Mouse (Mus musculus) lung, postnatal 14 days (tissue): ENCODE measurements around the gene Ndrg3.

Experiments used
- DNase-seq: peaks from one replicate; pipeline ENCODE4 v3.0.0; 2021

Ndrg3 gene

DNA sequence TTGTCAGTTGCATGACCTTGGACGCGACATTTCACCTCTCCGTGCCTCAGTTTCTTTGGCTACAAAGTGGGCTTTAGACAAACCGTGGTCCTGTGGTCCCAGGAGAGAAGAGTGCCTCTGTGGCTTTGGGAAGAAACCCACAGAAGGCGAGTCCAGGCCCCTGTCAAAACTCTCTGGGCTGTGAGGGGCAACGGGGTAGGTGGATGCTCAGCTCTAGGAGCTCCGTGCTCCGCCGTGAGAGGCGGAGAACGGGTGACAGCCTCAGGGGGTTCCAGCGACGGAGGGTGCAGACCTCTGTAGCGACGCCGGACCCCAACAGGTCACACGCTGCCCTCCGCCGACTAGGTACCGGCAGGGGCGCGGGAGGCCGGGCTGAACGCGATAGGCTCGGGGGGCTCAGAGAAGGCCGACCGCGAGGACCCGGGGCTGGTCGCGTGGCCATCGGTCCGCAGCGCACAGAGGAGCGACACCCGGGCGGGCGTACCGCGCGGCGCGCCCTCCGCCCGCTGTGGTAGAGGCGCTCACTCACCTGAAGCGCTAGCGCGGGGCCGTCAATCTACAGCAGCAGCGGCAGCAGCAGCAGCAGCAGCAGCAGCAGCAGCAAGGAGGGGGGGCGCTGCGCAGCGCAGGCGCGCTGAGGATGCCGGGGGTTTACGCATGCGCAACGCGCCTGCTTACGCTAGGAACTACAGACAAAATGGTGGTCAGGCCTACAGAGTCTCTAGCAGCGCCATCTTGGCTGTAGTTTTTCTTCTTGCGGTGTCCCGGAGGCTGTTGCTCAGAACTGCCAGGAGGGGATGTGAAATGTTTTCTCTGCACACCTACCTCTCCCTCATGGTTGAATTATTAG lies at the start of gene Ndrg3:
Gene Ndrg3, minus strand, starts transcription at position 587 of the 850 bp plus-strand sequence.
- peak; percentile 97 for DNase-seq

DNA sequence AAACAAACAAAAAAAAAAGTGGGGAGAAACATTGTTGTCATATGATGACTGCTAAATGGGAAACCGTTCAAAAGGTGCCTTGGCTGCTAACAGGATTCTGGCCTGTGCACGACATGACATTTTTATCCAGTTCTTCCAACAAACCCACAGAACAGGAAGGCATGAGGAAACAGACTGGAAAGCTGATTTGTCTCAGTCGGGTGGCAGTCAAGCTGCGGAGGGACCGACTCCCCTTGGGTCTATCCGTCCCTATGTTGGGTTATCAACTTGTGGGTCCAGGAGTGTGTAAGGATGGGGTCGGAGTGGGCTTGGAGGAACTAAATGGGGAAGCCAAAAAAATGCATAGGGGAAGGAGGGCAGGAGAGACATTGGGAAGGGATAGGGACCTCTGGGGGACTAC lies 49.6 kb upstream of the Ndrg3 start:
- DNase-seq, result no peak

DNA sequence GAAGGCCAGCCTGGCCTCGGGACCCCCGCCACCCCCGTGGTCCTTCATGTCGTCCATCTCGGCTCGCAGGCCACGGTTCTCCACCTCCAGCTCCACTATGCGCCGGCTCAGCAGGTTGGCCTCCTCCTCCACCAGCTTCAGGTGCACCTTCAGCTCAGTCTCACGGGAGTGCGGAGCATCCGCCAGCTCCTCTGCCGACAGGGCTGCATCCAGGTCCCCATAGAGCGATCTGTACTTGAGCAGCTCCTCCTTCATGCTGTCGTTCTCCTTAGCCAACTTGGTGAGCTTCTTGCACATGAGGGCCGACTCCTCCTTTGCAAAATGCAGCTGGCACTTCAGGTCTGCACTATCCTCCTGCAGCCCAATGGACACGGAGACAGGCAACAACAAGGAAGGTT lies 48.8 kb upstream of the Ndrg3 start:
- no peak for DNase-seq

DNA sequence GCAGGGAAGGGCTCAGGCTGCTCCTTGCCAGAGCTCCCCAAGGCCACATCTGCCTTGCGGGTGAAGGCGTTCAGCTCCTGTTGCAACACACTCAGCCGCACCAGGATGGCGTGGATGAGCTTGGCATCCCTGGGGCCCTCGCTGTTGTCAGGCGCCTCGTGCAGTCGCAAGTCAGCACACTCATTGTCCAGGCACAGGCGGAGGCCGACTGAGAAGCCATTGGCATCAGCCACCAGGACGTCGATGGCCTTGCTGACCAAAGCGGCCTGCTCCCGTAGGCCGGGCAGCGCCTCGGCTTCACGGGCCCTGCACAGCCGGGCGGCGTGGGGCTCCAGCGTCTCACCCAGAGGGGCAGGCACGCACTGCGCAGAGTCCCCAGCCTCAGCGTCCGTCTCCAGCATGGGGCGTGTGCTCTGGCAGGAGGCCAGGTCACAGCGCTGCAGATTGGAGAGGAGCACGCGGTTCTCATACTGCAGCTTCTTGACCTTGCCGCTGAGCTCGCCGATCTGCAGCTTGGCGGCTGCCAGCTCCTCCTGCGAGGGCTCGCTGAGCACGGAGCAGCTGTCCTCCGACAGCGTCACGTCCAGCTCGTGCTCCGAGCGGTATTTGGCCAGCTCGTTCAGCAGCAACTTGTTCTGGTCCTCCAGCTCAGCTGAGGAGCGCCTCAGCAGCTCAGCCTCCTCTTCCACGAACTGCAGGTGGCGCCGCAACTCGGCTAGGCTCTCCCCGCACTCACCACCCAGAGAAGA lies 48.2 kb upstream of the Ndrg3 start:
- peak; percentile 53 for DNase-seq

DNA sequence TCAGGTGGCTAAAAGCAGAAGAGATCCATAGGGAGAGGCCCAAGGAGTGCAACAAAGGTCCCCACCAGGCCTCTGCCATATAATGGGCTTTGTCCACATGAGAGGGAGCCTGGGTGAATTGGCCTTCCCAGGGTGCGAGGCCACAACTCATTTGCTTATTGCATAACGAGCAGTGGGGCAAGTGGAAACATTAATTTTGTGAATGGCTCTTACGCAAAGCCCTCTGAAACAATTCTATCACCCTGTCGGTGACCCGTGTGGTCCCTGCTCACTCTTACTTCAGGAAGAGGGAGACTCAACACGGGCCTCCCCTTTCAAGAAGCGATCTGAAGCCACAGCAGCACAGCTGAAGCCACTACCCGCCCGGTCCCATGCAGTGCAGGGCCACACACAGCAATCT lies 45.4 kb upstream of the Ndrg3 start:
- DNase-seq, result no peak

DNA sequence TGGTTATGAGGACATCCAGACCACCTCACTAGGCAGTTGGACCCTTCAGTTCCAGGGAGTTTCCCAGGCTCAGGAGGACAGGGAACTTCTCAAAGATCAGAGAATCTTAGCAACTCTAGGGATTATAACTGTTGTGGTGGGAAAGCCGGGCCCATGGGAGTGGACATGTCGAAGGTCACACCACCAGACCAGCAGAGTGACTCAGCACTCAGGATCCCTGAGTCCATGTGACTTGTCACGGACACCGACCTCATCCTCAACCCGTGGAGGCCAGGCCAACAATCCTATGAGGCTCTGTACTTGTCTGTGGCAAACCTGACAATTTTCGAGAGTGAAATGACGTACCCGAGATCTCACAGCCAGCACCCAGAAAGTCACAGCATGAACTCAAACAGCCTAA lies 44.5 kb upstream of the Ndrg3 start:
- no peak for DNase-seq

DNA sequence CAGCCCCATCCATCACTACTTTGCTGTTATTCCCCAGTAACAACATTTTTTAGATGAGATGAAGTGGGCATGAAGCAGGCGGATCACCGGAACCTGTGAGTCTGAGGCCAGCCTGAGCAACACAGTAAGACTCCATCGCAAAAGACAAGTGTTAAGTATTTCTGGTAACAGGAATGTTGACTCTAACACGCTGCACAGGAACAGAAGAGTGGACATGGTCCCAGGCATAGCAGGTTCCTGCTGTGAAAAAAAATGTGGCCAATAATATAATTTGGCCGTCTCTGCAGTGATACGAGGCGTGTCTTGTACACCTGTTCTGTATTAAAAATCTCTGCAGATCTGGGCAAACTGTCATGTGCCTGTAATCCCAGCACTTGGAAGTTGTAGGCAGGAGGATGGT lies 43.5 kb upstream of the Ndrg3 start:
- DNase-seq, result no peak

DNA sequence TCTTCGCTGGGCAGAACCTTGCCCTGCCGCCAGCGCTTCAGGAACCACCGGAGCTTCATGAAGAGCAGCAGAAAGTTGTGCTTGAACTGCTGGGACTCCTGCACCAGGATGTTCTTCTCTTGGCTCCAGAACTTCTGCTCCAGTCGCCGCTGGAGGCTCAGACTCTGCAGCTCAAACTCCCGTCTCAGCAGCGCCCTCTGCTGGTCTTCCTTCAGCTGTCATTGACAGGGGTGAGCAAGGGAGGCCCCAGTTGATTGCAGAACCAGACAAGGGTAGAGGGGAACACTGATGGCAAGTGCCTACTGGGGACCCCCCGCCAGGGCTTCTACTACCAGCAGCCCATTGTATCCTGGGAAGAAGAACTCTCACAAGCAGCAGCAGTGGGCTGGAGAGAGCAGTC lies 38.9 kb upstream of the Ndrg3 start:
- DNase-seq, result peak; percentile 94

DNA sequence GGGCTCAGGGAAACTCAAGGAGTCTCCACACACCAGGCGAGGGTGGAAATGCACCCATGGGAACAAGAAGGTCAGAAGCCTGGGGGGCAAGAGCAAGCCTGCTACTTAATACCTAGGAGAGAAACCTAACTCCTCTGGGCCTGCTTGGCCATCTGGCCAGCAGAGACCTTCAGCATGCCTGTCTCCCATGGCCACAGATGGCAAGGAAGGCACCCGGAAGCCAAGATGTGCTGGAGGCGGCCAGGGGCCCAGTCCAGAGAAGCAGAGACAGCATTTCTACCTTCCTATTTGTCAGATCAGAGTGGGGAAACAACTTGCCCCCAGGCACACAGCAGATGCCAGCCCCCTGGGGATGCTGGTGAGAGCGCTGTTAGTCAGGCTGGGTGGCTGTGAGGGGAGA lies 36.4 kb upstream of the Ndrg3 start:
- no peak for DNase-seq

DNA sequence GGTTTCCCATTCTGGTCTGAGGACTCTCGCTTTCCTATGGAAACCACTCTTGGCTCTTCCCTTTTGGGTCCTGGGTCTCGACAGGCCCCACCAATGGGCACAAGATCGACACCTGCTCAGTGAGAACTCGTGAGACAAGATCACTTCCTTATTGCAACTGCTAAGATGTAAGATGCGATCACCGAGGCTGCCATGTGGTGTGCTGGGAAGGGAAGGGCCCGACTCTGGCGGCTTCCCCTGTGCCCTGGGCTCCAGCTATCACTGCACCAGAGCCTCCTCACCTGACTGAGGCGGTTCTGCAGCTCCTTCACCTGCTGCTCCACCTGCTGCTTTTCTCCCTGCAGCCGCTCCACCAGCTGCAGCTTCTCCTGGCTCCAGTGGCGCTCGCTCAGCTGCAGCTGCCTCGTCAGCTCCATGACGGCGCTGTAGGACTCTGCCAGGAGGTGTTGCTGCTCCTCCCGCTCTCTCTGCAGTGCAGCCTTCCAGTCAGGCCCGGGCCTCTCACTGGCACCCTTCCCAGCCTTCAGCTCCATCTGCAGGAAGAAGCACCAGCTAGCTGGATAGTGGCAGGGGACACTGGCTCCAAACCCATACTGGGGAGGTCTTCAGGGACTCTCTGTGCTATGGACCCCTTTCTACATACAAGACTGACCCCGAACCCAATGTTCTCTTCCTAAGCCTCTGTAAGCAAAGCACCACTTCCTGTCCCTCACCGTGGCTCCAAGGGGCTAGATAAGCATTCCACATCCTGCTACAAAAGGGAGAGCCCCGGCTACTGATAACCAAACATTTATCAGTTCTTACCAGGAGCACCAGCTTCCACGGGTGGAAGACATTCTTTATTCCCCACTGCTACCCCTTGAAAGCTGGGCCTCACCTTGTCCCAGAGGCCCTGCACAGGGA lies 35.5 kb upstream of the Ndrg3 start:
- no peak for DNase-seq

DNA sequence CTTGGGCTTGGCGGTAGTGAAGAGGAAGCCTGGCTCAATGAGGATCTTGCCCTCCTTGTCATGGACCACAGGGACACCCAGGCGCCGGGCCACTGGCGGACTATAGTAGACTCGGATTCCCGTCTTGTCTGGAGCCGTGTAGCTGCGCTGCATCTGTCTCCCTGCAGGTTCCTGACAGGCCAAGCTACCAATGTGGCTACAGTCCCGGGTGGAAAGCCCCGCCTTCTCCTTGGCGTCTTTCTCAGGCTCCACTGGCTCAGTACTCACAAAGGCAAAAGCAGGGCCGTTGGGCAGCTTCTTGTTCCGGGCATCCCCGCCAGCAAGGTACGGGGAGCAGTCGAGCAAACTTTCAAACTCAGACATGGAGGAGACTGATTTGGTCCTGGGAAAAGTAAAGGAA lies 29.3 kb upstream of the Ndrg3 start:
- DNase-seq, result no peak

DNA sequence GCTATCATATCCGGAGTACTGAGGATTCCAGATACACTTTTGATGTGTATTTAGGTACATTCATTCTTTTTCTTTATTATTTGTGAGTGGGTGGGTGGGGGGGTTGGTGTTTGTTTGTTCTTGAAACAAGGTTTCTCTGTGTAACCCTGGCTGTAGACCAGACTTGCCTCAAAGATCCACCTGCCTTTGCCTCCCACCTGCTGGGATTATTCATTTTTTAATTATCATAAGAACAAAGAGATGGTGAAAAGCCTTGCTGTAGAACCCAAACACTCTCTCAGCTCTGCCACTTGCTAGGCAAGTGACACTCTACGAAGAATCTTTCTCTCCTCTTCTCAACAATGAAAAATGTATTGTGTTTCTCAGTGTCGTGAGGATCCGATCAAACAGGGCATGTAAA lies 27.4 kb upstream of the Ndrg3 start:
- DNase-seq, result no peak

DNA sequence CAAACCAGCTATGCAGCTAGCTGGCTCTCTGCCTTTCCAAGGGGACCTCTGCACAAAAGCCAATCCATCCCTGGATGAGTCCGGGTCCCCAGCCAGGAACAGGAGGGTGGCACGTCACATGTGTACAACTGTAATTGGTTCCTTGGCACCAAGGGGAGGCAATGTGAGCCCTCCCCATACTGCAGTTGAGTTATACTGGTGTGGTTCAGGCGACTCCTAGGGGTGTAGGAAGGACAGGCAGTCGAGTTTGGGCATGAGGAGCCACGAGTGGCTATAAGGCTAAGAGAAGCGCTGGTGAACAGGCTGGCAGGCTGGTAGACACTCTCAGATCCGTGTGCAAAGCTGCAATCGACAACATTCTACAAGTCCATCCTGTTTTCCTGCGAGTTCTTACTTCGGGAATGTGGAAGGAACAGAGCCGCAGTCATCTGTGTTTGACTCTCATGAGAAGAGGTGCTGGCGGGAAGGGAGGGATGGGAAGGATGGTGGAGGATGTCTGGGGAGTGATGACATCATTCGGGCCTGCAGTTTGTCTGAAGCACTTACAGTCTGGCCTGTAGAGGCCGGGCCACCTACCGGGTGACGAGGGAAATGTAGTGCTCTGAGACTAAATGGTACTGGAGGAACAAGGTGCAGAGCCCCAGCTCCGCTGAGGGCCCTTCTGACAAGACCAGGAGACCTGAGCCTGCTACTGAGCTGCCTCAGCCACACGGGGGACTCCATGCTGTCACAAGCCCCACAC lies 24.8 kb upstream of the Ndrg3 start:
- no peak for DNase-seq

DNA sequence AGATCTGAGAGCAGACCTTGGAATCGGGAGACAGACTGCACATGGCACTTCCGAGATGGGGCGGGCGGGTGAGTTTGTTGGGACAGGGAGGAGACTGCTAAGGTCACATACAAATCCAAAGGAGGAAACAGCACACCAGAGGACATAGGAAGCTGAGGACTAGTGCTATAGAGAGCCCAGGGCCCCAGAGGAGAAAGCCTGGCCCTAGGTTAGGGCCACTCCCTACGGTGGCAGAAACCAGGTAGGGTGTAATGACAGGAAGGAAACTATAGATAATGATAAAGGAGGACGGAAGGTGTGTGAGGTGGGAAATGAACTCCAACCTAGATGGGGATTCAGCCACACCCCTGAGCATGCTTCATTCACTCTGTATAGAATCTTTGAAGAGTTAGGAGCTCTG lies 20.5 kb upstream of the Ndrg3 start:
- DNase-seq, result no peak

DNA sequence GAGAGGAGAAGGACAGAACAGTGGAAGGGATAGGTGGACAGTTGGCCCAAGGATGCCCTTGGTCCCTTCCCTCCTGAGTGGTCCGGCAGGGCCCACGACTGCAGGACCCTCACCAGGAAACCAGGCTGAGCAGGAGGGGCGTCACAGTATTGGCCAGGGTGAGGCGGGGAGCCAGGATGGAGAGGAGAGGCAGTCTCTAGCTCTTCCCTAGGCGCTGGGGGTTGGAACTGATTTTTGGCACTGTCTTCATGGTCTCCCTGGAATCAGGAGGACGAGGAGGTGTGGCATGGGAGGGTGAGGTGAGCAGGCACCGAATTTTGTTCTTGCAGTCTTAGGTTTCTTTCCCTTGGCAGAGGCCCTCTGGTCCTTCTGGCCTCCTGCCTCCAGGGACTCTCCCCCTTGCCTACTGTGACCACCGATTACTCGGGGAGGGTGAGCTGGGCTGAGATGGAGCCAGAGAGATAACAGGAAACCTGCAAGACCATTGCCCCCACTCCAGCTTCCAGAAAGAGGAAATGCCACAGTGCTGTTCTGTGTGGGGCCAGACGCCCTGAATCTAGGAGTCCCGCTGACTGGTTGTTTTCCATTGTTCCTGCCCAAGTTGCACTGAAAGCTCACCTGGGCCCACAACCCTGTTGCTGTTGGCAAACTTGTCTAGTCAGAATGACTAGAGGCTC lies 18.9 kb upstream of the Ndrg3 start:
- no peak for DNase-seq

DNA sequence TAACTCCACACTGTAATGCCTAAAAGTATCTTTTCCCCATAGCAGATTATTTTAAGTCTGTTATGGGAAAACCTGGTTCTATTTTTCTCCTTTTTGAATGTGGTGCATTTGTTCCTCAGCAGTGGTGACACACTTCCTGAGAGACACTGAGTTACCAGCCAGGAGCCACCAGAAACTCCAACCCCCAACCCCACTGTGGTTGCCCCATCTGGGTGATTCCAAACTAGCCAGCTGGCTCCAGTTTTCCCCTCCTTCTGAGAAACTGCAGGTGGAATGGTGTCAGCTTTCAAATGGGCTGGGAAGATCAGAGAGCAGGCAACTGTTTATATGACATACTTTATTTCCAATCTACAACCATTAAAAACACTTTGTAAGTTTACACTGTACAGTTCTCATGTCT lies 18.3 kb upstream of the Ndrg3 start:
- DNase-seq, result no peak

DNA sequence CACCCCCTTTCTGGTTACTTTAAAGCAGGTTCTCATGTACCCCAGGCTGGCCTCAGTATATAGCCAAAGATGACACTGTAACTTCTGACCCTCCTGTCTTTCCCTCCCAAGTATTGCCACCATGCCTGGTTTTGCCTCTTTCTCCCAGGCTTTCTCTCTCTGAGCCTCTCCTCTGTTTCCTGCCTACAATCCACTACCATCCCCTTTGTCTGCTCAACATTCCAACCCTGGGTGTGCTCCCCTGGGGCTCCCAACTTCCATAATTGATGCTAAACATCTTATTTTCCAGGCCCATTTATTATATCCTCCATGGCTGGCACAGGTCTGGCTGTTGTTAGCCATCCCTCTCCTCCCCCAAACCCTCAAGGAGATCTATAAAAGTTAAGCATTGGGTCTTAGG lies 16.7 kb upstream of the Ndrg3 start:
- no peak for DNase-seq

DNA sequence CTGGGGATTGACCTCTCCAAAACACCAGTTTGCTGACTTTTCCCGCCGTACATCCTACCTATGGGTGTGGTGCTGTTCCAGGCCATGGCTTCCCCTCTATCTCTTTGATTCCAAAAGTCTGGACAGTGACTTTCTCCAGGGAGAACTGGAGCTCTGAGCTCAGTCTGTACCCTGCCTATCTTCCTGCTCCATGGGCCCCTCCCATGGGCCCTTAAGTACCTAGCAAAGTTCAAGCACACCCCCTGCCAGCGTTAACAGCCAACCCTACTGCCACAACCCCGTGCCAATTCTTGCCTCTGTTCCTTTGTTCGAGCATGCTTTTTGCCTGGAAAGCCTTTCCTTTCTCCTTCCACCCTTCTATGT lies 15.4 kb upstream of the Ndrg3 start:
- no peak for DNase-seq

DNA sequence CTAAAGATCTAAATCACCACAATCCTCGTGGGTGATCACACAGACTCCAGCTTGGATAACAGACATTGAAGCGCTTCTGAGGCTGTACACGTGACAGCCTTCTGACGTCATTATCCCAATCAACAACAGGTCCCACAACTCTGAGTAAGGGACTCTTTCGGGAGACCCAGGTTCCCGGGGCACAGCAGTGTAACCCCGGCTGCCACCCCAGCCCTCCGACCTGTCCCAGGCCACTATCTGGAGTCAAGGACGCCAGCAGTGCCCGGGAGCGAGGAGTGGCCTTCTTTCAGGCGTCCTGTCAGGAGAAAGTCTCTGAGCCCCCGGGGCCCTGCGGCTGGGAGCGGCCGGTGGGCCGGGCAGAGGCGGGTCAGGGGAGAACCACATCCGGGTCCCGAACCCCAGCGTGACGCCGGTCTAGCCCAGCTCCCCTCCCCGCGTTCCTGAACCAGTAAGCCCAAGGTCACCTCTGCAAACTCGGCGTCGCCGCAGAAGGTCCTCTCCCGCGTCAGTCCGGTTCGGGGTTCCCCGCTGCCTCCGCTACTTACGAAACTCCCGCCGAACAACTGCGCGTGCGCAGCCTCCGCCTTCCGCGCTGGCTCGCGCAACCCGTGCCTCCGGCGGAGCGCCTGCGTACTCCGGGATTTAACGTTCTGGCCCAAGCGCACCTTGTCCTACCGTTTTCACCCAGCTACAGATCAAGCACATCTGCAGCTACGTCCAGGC lies 14.8 kb upstream of the Ndrg3 start, which contains the start of gene Dsn1:
Gene Dsn1, minus strand, starts transcription at position 644 of the 723 bp plus-strand sequence.
- peak; percentile 94 for DNase-seq

DNA sequence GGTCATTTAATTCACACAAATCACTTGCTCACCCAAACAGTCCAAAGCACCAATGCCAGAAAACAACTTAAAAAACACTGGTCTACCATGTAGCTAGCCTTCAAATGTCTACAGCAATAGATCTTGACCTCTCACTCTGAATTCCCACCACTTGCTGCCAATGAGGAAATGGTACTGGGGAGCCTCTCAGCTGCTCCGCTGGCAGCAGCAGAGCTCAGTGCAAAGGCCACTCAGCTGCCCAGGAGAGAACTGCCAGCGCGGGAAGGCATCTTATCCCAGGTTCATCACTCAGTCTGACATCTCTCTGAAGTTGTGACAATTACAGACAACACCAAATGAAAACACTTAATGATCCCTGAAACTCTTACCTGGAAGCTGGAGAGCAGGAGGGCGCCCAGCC lies 10.5 kb upstream of the Ndrg3 start:
- DNase-seq, result no peak

DNA sequence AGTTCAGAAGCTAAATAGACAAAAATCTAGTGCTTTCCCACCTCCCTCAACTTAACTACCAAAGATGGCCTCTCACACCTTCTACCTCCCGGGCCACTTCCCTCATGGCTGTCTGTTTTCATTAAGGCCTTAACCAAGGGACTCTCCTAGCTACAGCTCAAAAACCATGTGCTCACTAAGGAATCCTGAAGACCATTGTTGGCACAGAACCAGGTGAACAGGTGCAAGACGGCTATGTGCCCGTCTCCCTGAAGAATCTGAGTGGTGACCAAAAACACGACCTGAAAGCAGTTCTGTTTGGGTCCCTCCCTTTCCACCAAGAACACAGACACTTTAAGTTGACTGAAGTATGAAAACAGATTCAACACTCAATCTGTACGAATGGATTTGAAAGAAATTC lies 6.4 kb upstream of the Ndrg3 start:
- no peak for DNase-seq
